Mouse (Mus musculus) A20 (cell line): Measurements from ENCODE around the gene Ak5.

Experiments
- DNase-seq: peaks from one replicate; pipeline ENCODE4 v3.0.0-alpha.2; 2011; ENCODE audit warnings: low read depth, low spot score

Gene Ak5

GRCm38 (mm10) chr3:152516569-152516968 is 151.6 kb downstream of the Ak5 start:
- DNase-seq, result no peak

- no peak for DNase-seq
These were observed 152.2 kb downstream of the Ak5 start for GRCm38 (mm10) chr3:152515959-152516358.

- no peak for DNase-seq
These were observed 155.6 kb downstream of the Ak5 start for GRCm38 (mm10) chr3:152512517-152512916.

GRCm38 (mm10) chr3:152509268-152509667 is 158.9 kb downstream of the Ak5 start:
- DNase-seq, result no peak

GRCm38 (mm10) chr3:152508419-152508993 is 159.7 kb downstream of the Ak5 start:
- DNase-seq, result no peak

- DNase-seq, result no peak
These were observed 160.3 kb downstream of the Ak5 start for GRCm38 (mm10) chr3:152507900-152508299.

- DNase-seq, result no peak
These were observed 169.0 kb downstream of the Ak5 start for GRCm38 (mm10) chr3:152498968-152499696.

GRCm38 (mm10) chr3:152497842-152498241 is 170.3 kb downstream of the Ak5 start:
- no peak for DNase-seq

GRCm38 (mm10) chr3:152497084-152497483 is 171.1 kb downstream of the Ak5 start:
- no peak for DNase-seq

GRCm38 (mm10) chr3:152495415-152495898 is 172.7 kb downstream of the Ak5 start:
- DNase-seq, result no peak

GRCm38 (mm10) chr3:152494667-152495360 is 173.3 kb downstream of the Ak5 start:
- no peak for DNase-seq

GRCm38 (mm10) chr3:152493813-152494212 is 174.3 kb downstream of the Ak5 start:
- no peak for DNase-seq

- DNase-seq, result no peak
These were observed 175.9 kb downstream of the Ak5 start for GRCm38 (mm10) chr3:152492241-152492640.

GRCm38 (mm10) chr3:152490423-152490822 is 177.7 kb downstream of the Ak5 start:
- no peak for DNase-seq

- no peak for DNase-seq
These were observed 179.2 kb downstream of the Ak5 start for GRCm38 (mm10) chr3:152488964-152489363.

- DNase-seq, result no peak
These were observed 184.0 kb downstream of the Ak5 start for GRCm38 (mm10) chr3:152484206-152484605.

GRCm38 (mm10) chr3:152483800-152484199 is 184.4 kb downstream of the Ak5 start:
- no peak for DNase-seq

GRCm38 (mm10) chr3:152482182-152482581 is 186.0 kb downstream of the Ak5 start:
- no peak for DNase-seq

GRCm38 (mm10) chr3:152480336-152480735 is 187.8 kb downstream of the Ak5 start:
- DNase-seq, result no peak

GRCm38 (mm10) chr3:152478599-152479435 is 189.3 kb downstream of the Ak5 start:
- DNase-seq, result peak; percentile 84

- DNase-seq, result peak; percentile 85
These were observed 190.2 kb downstream of the Ak5 start for GRCm38 (mm10) chr3:152477796-152478527.
